Mouse (Mus musculus): ENCODE data around the gene Neu3. TPM values are rescaled to one million over a fixed set of nuclear protein-coding genes. Genes with fewer than 3 reads are reported as not detected.
A peak's percentile ranks its signal among the peaks of the same experiment; 100 is the strongest.

Neu3 gene
- total and polyA plus RNA-seq, 3 experiments: 3.1 to 3.5 TPM; not detected in 1

GRCm38 (mm10) chr7:99876345-99876744, 48.1 kb upstream of the Neu3 start (continued):
- no peak for TF ChIP-seq UBTF (IDR thresholded peaks at IDR 0.05; ENCODE audit: borderline replicate concordance, insufficient read depth, low read depth, low read length)
- TF ChIP-seq MAX (IDR thresholded peaks at IDR 0.05; ENCODE audit: low read length): no peak
- no peak for TF ChIP-seq JUND (IDR thresholded peaks at IDR 0.05; ENCODE audit: low read depth, low read length)
- TF ChIP-seq TAL1 (IDR thresholded peaks at IDR 0.05; ENCODE audit: low read length): no peak

- Histone ChIP-seq H3K4me3 (ENCODE audit: control insufficient read depth in 1 of 2, insufficient read depth in 1 of 2, low read depth in 2 of 2, low read length in 2 of 2) (no peak overlapping the region), H3K4me1 (ENCODE audit: control insufficient read depth in 1 of 2, insufficient read depth in 2 of 2, low read length in 2 of 2) (peaks cover 11 to 15% of the 10 kb centered on the region in 2 experiments), H3K79me2 (ENCODE audit: control insufficient read depth, insufficient read depth, low read length, poor library complexity) (no peaks in the 10 kb centered on the region), H3K36me3 (ENCODE audit: control insufficient read depth in 1 of 2, insufficient read depth in 2 of 2, low read length in 2 of 2) (peaks cover 0 to 13% of the 10 kb centered on the region in 2 experiments; a peak in 2 of 4 replicates), H3K9me3 (replicated peaks; ENCODE audit: insufficient read depth, low read length) (no peaks in the 10 kb centered on the region), H3K9ac (ENCODE audit: control insufficient read depth, low read depth, low read length, poor library complexity, severe bottlenecking) (no peak overlapping the region), H3K27ac (ENCODE audit: control insufficient read depth, low read depth, low read length) (no peak overlapping the region), H3K27me3 (ENCODE audit: control insufficient read depth in 1 of 2, insufficient read depth in 2 of 2, low read length in 2 of 2) (no peaks in the 10 kb centered on the region)
- DNase-seq (ENCODE audit: low read depth, low spot score): no peak
- TF ChIP-seq TAL1 (IDR thresholded peaks at IDR 0.05; ENCODE audit: low read length) (no peak), CHD1 (IDR thresholded peaks at IDR 0.05; ENCODE audit: low read depth, low read length) (no peak), KAT2A (conservative IDR thresholded peaks at IDR 0.05; ENCODE audit: low read depth, low read length) (no peak), SMC3 (IDR thresholded peaks at IDR 0.05; ENCODE audit: low read depth, low read length) (no peak), MAZ (IDR thresholded peaks at IDR 0.05; ENCODE audit: low read depth, low read length) (no peak), USF2 (IDR thresholded peaks at IDR 0.05; ENCODE audit: borderline replicate concordance in 1 of 2, insufficient read depth in 1 of 2, low read depth in 1 of 2, low read length in 2 of 2) (no peak)
Measured at GRCm38 (mm10) chr7:99875891-99876290, 47.7 kb upstream of the Neu3 start.

GRCm38 (mm10) chr7:99873965-99874364, 45.7 kb upstream of the Neu3 start:
- Histone ChIP-seq H3K4me3 (ENCODE audit: control insufficient read depth in 1 of 2, insufficient read depth in 1 of 2, low read depth in 2 of 2, low read length in 2 of 2) (no peak overlapping the region), H3K27ac (ENCODE audit: control insufficient read depth, low read depth, low read length) (peak overlapping the region; percentile 89), H3K9me3 (replicated peaks; ENCODE audit: insufficient read depth, low read length) (no peaks in the 10 kb centered on the region), H3K9ac (ENCODE audit: control insufficient read depth, low read depth, low read length, poor library complexity, severe bottlenecking) (peak overlapping the region; percentile 39), H3K27me3 (ENCODE audit: control insufficient read depth in 1 of 2, insufficient read depth in 2 of 2, low read length in 2 of 2) (no peaks in the 10 kb centered on the region), H3K36me3 (ENCODE audit: control insufficient read depth in 1 of 2, insufficient read depth in 2 of 2, low read length in 2 of 2) (peaks cover 0 to 16% of the 10 kb centered on the region in 2 experiments; a peak in 2 of 4 replicates), H3K4me1 (ENCODE audit: control insufficient read depth in 1 of 2, insufficient read depth in 2 of 2, low read length in 2 of 2) (peaks cover 11 to 17% of the 10 kb centered on the region in 2 experiments), H3K79me2 (ENCODE audit: control insufficient read depth, insufficient read depth, low read length, poor library complexity) (no peaks in the 10 kb centered on the region)
- peak; percentile 75 for DNase-seq (ENCODE audit: low read depth, low spot score)
- TF ChIP-seq MAX (IDR thresholded peaks at IDR 0.05; ENCODE audit: low read length): peak; percentile 50; the same call in 1 of the 2 replicates
- no peak for TF ChIP-seq NRF1 (IDR thresholded peaks at IDR 0.05; ENCODE audit: insufficient read depth, low read depth, low read length, poor library complexity, severe bottlenecking)
- no peak for TF ChIP-seq E2F4 (IDR thresholded peaks at IDR 0.05; ENCODE audit: borderline replicate concordance, low read depth, low read length)
- no peak for TF ChIP-seq RAD21 (IDR thresholded peaks at IDR 0.05; ENCODE audit: low read depth, low read length)
- no peak for TF ChIP-seq CTCF (IDR thresholded peaks at IDR 0.05 in 2 of 3, conservative IDR thresholded peaks at IDR 0.05 in 1 of 3; ENCODE audit: control insufficient read depth in 1 of 3, insufficient read depth in 1 of 3, low read depth in 2 of 3, low read length in 3 of 3, poor library complexity in 1 of 3, severe bottlenecking in 1 of 3)
- TF ChIP-seq ZNF384 (IDR thresholded peaks at IDR 0.05; ENCODE audit: low read depth, low read length): no peak
- no peak for TF ChIP-seq ELF1 (IDR thresholded peaks at IDR 0.05; ENCODE audit: low read depth, low read length)
- peak; percentile 69 for TF ChIP-seq MXI1 (IDR thresholded peaks at IDR 0.05; ENCODE audit: low read depth, low read length)
- peak; percentile 51; the same call in 1 of the 2 replicates for TF ChIP-seq MAZ (IDR thresholded peaks at IDR 0.05; ENCODE audit: low read depth, low read length)
- TF ChIP-seq USF1 (IDR thresholded peaks at IDR 0.05; ENCODE audit: low read depth, low read length): no peak
- TF ChIP-seq CHD1 (IDR thresholded peaks at IDR 0.05; ENCODE audit: low read depth, low read length): no peak
- TF ChIP-seq POLR2AphosphoS2 (IDR thresholded peaks at IDR 0.05; ENCODE audit: low read length): no peak
- TF ChIP-seq KAT2A (conservative IDR thresholded peaks at IDR 0.05; ENCODE audit: low read depth, low read length): no peak
- peak; percentile 71 for TF ChIP-seq MYB (IDR thresholded peaks at IDR 0.05; ENCODE audit: low read depth, low read length)
- no peak for TF ChIP-seq POLR2AphosphoS5 (IDR thresholded peaks at IDR 0.05; ENCODE audit: borderline replicate concordance, low read depth, low read length)
- TF ChIP-seq BHLHE40 (IDR thresholded peaks at IDR 0.05; ENCODE audit: borderline replicate concordance, low read depth, low read length): no peak
- TF ChIP-seq GABPA (IDR thresholded peaks at IDR 0.05; ENCODE audit: low read depth, low read length): no peak
- TF ChIP-seq RCOR1 (IDR thresholded peaks at IDR 0.05; ENCODE audit: low read depth, low read length): peak; percentile 38; the same call in 1 of the 2 replicates
- no peak for TF ChIP-seq ZC3H11A (IDR thresholded peaks at IDR 0.05; ENCODE audit: low read depth, low read length)
- TF ChIP-seq ETS1 (IDR thresholded peaks at IDR 0.05; ENCODE audit: low read depth, low read length): peak; percentile 79
- no peak for TF ChIP-seq JUND (IDR thresholded peaks at IDR 0.05; ENCODE audit: low read depth, low read length)
- TF ChIP-seq NELFE (IDR thresholded peaks at IDR 0.05; ENCODE audit: low read depth, low read length): peak; percentile 40
- peak; percentile 70 for TF ChIP-seq TCF12 (IDR thresholded peaks at IDR 0.05; ENCODE audit: low read depth, low read length)
- no peak for TF ChIP-seq UBTF (IDR thresholded peaks at IDR 0.05; ENCODE audit: borderline replicate concordance, insufficient read depth, low read depth, low read length)
- TF ChIP-seq POLR2A (IDR thresholded peaks at IDR 0.05; ENCODE audit: control insufficient read depth in 1 of 2, insufficient read depth in 1 of 2, low read depth in 1 of 2, low read length in 2 of 2, poor library complexity in 1 of 2): 0 out of 4 replicates have a peak, but pooled peaks of 1 of the 2 experiments have one; percentile 35
